Mouse (Mus musculus): ENCODE measurements around the gene Pcyt2.

GRCm38 (mm10) chr11:120658876-120659410 lies 41.2 kb upstream of the Pcyt2 start:
- TF ChIP-seq POLR2A (IDR thresholded peaks at IDR 0.05; ENCODE audit: insufficient read depth, low read depth, low read length) (no peak), CTCF (IDR thresholded peaks at IDR 0.05; ENCODE audit: insufficient read depth, low read depth, low read length) (peak; percentile 77)
